Mouse (Mus musculus): Measurements from ENCODE around the gene Abhd14a.

Gene Abhd14a

GRCm38 (mm10) chr9:106473081-106473752, 25.7 kb upstream of the Abhd14a start:
- no peak for TF ChIP-seq GATA4 (IDR thresholded peaks at IDR 0.05; ENCODE audit: insufficient replicate concordance, low read length)

DNA sequence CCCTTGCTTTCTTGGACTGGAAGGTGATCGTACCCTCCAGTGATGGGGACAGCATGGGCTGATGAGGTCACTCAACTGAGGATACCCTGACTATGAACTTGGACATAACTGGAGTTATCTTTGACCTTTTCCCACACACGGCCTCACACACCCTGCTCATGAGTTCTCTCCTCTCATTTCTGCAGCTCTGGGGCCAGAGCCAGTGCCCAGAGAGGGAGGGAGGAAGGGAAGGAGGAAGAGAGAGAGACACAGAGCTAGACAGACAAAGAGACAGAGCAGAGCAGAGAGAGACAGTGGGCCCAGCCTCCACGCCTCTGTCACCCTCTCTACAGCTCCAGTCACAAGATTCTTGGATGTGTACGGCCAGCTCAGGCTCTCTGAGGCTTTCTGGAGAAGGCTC, 24.8 kb upstream of the Abhd14a start:
- no peak for TF ChIP-seq GATA4 (IDR thresholded peaks at IDR 0.05; ENCODE audit: insufficient replicate concordance, low read length)

DNA sequence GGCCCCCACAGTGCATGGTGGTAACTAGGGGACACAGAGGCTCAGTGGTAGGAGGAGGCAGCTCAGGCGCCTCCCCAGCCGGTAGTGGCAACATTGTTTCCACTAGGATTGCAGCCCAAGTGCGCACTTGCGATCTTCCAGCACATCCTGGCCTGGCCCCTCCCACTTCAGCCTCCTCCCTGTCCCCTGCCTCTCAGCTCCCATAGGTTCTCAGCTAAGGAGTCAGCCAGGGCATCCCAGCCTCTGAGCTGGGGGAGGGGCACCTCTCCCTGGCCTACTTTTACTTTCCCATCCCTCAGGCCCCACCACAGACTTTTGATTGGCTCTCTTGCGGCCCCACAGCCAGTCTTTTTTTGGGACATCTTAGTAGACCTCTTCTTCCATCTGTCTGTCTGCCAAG, 24.4 kb upstream of the Abhd14a start:
- TF ChIP-seq GATA4 (IDR thresholded peaks at IDR 0.05; ENCODE audit: insufficient replicate concordance, low read length) = no peak

GRCm38 (mm10) chr9:106470991-106471750, 23.7 kb upstream of the Abhd14a start:
- no peak for TF ChIP-seq GATA4 (IDR thresholded peaks at IDR 0.05; ENCODE audit: insufficient replicate concordance, low read length)

GRCm38 (mm10) chr9:106469776-106470175, 22.3 kb upstream of the Abhd14a start:
- TF ChIP-seq GATA4 (IDR thresholded peaks at IDR 0.05; ENCODE audit: insufficient replicate concordance, low read length) = no peak

DNA sequence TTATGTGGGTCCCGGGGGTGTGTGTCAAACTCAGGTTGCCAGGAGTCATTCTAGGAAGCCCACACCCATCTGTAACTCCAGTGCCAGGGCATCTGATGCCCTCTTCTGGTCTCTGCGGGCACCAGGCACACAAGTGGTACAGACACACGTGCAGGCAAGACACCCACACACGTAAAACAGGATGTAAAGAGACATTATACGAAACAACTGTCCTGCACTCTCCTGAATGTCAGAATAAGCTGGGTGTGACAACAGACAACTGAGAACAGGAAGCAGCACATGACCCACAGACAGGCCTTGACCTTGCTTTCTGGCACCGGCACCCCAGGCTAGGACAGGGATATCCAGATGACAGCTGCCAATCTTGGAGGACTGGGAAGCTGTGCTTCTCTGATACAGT, 21.8 kb upstream of the Abhd14a start:
- TF ChIP-seq GATA4 (IDR thresholded peaks at IDR 0.05; ENCODE audit: insufficient replicate concordance, low read length) = no peak

DNA sequence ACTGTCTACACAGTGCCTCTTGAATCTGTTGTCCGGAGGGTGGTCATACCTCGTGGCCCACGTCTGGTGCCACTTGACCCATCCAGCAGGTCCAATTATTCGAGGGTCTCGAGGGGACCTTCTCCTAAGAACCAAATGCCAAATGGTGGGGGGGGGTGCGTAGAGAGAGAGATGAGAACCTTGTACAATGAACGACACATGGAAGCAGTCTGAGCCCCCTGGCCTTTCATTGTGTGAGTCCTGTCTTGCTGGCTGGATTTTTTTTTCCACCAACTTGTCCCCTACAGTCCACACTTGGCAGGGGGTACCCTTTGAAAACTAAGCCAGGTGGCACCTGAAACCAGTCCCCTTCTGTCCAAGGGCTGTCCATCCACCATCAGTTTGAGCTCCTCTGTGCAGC, 20.3 kb upstream of the Abhd14a start:
- no peak for TF ChIP-seq GATA4 (IDR thresholded peaks at IDR 0.05; ENCODE audit: insufficient replicate concordance, low read length)

DNA sequence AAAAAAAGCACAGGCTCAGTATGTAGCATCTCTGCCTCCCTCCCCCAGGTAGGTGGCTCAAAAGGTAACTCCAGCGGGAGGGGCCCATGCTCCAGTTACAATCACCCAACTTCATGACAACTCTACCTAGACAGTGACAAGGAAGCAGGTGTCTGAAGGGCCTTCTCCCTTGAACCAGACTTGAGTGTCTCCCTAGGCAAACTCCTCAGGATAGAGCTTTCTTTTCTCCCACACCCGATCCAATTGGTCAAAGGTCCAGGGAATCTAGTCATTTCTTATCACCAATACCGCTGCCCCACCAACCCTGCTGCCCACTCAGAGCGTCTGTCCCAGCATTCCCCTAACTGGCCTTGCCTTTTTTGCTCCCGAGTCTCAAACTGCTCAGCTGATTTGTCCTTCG, 19.2 kb upstream of the Abhd14a start:
- TF ChIP-seq GATA4 (IDR thresholded peaks at IDR 0.05; ENCODE audit: insufficient replicate concordance, low read length) = no peak

GRCm38 (mm10) chr9:106465571-106466200, 18.2 kb upstream of the Abhd14a start, which contains the start of gene Gpr62:
Gpr62 (minus strand) TSS chr9:106465938.
- no peak for TF ChIP-seq GATA4 (IDR thresholded peaks at IDR 0.05; ENCODE audit: insufficient replicate concordance, low read length)

DNA sequence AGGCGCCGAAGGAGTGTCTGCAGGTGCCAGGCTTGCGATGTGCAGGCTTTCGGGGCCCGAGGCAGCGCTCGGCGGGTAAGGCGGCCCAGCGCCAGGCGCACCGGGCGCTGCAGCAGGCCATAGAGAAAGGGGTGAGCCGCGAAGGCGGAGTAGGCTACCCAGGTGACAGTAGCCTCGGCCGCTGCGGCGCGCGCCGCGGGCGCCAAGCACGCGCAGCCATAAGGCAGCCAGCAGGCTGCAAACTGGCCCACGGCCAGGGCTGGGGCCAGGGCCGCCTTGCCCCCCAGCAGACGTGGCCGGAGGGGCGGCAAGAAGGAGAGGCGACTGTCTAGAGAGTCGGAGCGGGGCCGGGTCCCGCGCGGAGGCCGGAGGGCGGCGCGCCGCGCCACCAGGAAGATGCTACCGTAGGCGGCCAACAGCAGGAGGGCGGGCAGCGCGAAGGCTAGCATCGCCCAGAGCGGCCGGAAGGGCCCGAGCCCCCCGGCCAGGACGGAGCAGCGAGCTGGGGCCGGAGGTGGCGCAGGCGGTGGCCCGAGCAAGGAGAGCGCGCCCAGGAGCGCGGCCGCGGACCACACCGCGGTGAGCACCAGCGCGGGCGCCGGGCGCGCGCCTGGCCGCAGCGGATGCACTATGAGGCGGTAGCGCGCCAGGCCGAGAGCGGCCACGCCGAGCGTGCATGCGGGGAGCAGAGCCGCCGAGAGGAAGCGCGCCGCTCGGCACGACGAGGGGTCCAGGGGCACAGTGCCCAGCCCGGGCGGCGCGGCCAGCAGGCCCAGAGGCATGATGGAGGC, 17.5 kb upstream of the Abhd14a start:
- no peak for TF ChIP-seq GATA4 (IDR thresholded peaks at IDR 0.05; ENCODE audit: insufficient replicate concordance, low read length)

DNA sequence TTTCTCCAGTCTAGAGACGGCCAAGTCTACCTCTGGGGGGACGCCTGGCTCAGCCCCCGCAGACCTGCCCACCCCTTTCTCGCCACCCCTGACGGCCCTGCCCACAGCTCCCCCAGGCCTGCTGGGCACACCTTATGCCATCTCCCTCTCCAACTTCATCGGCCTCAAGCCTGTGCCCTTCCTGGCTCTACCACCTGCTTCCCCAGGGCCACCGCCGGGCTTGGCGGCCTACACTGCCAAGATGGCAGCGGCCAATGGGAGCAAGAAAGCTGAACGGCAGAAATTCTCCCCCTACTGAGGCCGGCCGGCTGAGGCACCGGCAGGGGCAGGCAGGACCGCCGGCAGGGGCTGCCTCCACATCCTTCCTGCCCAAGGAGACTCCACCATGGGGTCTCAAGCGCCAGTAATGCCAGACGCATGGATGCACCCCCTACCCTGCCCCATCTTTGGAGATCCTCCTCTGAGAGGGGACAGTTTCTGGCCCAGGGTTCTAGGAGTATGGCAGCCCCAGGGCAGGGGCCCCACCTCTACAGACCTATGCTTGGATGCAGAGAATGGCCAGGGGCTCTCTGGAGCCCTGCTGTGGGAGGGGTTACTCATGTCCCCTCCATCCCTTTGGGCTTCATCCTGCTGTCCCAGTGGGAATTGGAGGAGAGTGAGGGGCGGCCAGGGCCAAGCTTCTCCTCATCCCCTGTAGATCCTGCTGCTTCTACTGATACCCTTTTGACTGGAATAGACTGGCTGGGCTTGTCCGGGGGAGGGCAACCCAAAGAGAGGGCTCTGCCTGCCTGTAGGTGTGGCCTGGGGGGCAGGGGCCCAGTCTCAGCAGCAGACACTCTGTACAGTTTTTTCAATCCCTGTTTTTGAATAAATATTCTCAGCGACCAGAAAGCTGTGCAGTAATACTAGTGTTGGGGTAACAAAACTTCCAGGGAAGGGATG, 15.9 kb upstream of the Abhd14a start:
- no peak for TF ChIP-seq GATA4 (IDR thresholded peaks at IDR 0.05; ENCODE audit: insufficient replicate concordance, low read length)

DNA sequence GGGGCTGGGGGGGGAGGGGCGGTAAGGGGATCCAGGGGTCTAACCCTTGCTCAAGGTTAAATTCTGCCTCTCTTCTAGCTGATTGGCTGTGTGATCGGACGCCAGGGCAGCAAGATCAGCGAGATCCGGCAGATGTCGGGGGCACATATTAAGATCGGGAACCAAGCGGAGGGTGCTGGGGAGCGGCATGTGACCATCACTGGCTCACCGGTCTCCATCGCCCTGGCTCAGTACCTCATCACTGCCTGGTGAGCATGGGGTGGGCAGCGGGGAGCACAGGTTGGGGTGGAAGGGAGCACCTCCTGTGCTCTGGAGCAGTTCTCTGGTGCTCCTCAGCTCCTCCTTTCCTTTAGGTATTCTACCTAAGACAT, 14.9 kb upstream of the Abhd14a start:
- no peak for TF ChIP-seq GATA4 (IDR thresholded peaks at IDR 0.05; ENCODE audit: insufficient replicate concordance, low read length)

- no peak for TF ChIP-seq GATA4 (IDR thresholded peaks at IDR 0.05; ENCODE audit: insufficient replicate concordance, low read length)
Observed at GRCm38 (mm10) chr9:106461641-106462429, 14.4 kb upstream of the Abhd14a start.

GRCm38 (mm10) chr9:106461026-106461415, 13.5 kb upstream of the Abhd14a start:
- TF ChIP-seq GATA4 (IDR thresholded peaks at IDR 0.05; ENCODE audit: insufficient replicate concordance, low read length) = no peak

All from liver, adult (tissue).